Mouse (Mus musculus) E14TG2a.4 (cell line): Measurements from ENCODE around the gene Brip1.
A peak's percentile ranks its signal among the peaks of the same experiment; 100 is the strongest.
"Not testable (repeated sequence)": the region's sequence is repeated elsewhere in the genome, so short reads cannot be mapped to it uniquely, and the experiment has no call there.

Experiments used
- H3K27me3 ChIP-seq: 2 replicates; pipeline ENCODE4 v1.6.1; 2014; ENCODE audit warnings: low read length, control low read depth; ENCODE audit not compliant: insufficient read depth
- H3K36me3 ChIP-seq: 2 replicates; pipeline ENCODE4 v1.6.1; 2014; ENCODE audit warnings: low read length, control low read depth; ENCODE audit not compliant: insufficient read depth
- H3K4me1 ChIP-seq: replicated peaks from 2 replicates; pipeline ENCODE4 v1.6.1; 2014; ENCODE audit warnings: low read depth, low read length, control low read depth
- H3K4me3 ChIP-seq: replicated peaks from 2 replicates; pipeline ENCODE4 v1.5.1; 2014; ENCODE audit warnings: mild to moderate bottlenecking, low read length
- H3K9me3 ChIP-seq: 2 replicates; pipeline ENCODE4 v1.6.1; 2014; ENCODE audit warnings: low read length, control low read depth
- CTCF ChIP-seq: conservative IDR thresholded peaks from 2 replicates; pipeline ENCODE4 v1.5.1; 2014; ENCODE audit warnings: low read length
- NANOG ChIP-seq: IDR thresholded peaks from 2 replicates; pipeline ENCODE4 v1.6.1; 2014; ENCODE audit warnings: borderline replicate concordance, low read length, mixed read lengths
- POU5F1 ChIP-seq: IDR thresholded peaks from 2 replicates; pipeline ENCODE4 v1.6.1; 2014; ENCODE audit warnings: low read length, borderline replicate concordance

Brip1 gene

GRCm38 (mm10) chr11:86205031-86205430, 4.0 kb upstream of the Brip1 start:
- no peak overlapping the region for H3K4me3 ChIP-seq
- no peak for TF ChIP-seq NANOG
- no peak for TF ChIP-seq POU5F1
- TF ChIP-seq CTCF, result no peak

GRCm38 (mm10) chr11:86201901-86202675, 1.1 kb upstream of the Brip1 start:
- Histone ChIP-seq H3K36me3 (peaks cover 58% of the 10 kb centered on the region), H3K4me3 (peak overlapping the region; percentile 96), H3K27me3 (no peaks in the 10 kb centered on the region), H3K4me1 (peaks cover 14% of the 10 kb centered on the region), H3K9me3 (no peaks in the 10 kb centered on the region)
- TF ChIP-seq POU5F1, result no peak
- TF ChIP-seq CTCF, result no peak
- TF ChIP-seq NANOG, result no peak

More at GRCm38 (mm10) chr11:86205031-86205430, 4.0 kb upstream of the Brip1 start:
- H3K27me3 ChIP-seq, result no peaks in the 10 kb centered on the region
- H3K9me3 ChIP-seq, result no peaks in the 10 kb centered on the region
- H3K4me1 ChIP-seq, result peaks cover 28% of the 10 kb centered on the region
- peaks cover 72% of the 10 kb centered on the region for H3K36me3 ChIP-seq

- peaks cover 14% of the 10 kb centered on the region for H3K4me1 ChIP-seq
- no peak for TF ChIP-seq POU5F1
- no peak for TF ChIP-seq NANOG
- TF ChIP-seq CTCF, result no peak
- H3K9me3 ChIP-seq, result no peaks in the 10 kb centered on the region
- H3K4me3 ChIP-seq, result peak overlapping the region; percentile 96
- H3K36me3 ChIP-seq, result peaks cover 54% of the 10 kb centered on the region
- no peaks in the 10 kb centered on the region for H3K27me3 ChIP-seq
These were observed 452 bp downstream of the Brip1 start for GRCm38 (mm10) chr11:86200460-86201021.

- no peak for TF ChIP-seq NANOG
- TF ChIP-seq POU5F1, result no peak
- no peak for TF ChIP-seq CTCF
- no peaks in the 10 kb centered on the region for H3K27me3 ChIP-seq
- no peaks in the 10 kb centered on the region for H3K9me3 ChIP-seq
- peaks cover 14% of the 10 kb centered on the region for H3K4me1 ChIP-seq
- H3K36me3 ChIP-seq, result peaks cover 54% of the 10 kb centered on the region
- H3K4me3 ChIP-seq, result peak overlapping the region; percentile 96; the same call in 1 of the 2 replicates
These were observed 1.3 kb downstream of the Brip1 start for GRCm38 (mm10) chr11:86199733-86200132.

- not testable (repeated sequence) for H3K9me3 ChIP-seq, H3K36me3 ChIP-seq, H3K4me3 ChIP-seq, H3K4me1 ChIP-seq, H3K27me3 ChIP-seq
These were observed 15.8 kb downstream of the Brip1 start for GRCm38 (mm10) chr11:86185224-86185623.

GRCm38 (mm10) chr11:86175833-86176232, 25.2 kb downstream of the Brip1 start:
- H3K36me3 ChIP-seq, result peaks cover 8% of the 10 kb centered on the region; the same call in 1 of the 2 replicates
- H3K27me3 ChIP-seq, result no peaks in the 10 kb centered on the region
- H3K4me1 ChIP-seq, result no peaks in the 10 kb centered on the region
- H3K9me3 ChIP-seq, result no peaks in the 10 kb centered on the region
- no peak for TF ChIP-seq CTCF
- no peak for TF ChIP-seq POU5F1
- TF ChIP-seq NANOG, result no peak
- H3K4me3 ChIP-seq, result no peak overlapping the region

GRCm38 (mm10) chr11:86174173-86174572, 26.8 kb downstream of the Brip1 start:
- Histone ChIP-seq H3K9me3 (no peaks in the 10 kb centered on the region), H3K36me3 (peaks cover 13% of the 10 kb centered on the region; the same call in 1 of the 2 replicates)

GRCm38 (mm10) chr11:86170743-86171142, 30.2 kb downstream of the Brip1 start:
- Histone ChIP-seq H3K36me3 (peaks cover 13% of the 10 kb centered on the region; the same call in 1 of the 2 replicates), H3K4me3 (no peak overlapping the region), H3K9me3 (no peaks in the 10 kb centered on the region), H3K4me1 (no peaks in the 10 kb centered on the region), H3K27me3 (no peaks in the 10 kb centered on the region)
- TF ChIP-seq NANOG, result no peak
- no peak for TF ChIP-seq POU5F1
- TF ChIP-seq CTCF, result no peak

More at GRCm38 (mm10) chr11:86174173-86174572, 26.8 kb downstream of the Brip1 start:
- Histone ChIP-seq H3K4me1 (no peaks in the 10 kb centered on the region), H3K4me3 (no peak overlapping the region), H3K27me3 (no peaks in the 10 kb centered on the region)
- TF ChIP-seq CTCF (peak; percentile 25), NANOG (no peak)

- TF ChIP-seq CTCF (no peak), POU5F1 (no peak), NANOG (no peak)
- H3K4me3 ChIP-seq, result no peak overlapping the region
These were observed 40.7 kb downstream of the Brip1 start for GRCm38 (mm10) chr11:86160251-86160650.

GRCm38 (mm10) chr11:86158950-86159349, 42.0 kb downstream of the Brip1 start:
- no peaks in the 10 kb centered on the region for H3K27me3 ChIP-seq
- no peak overlapping the region for H3K4me3 ChIP-seq
- no peaks in the 10 kb centered on the region for H3K4me1 ChIP-seq
- peaks cover 5% of the 10 kb centered on the region; the same call in 1 of the 2 replicates for H3K36me3 ChIP-seq
- no peak for TF ChIP-seq NANOG
- no peak for TF ChIP-seq CTCF
- no peak for TF ChIP-seq POU5F1
- no peaks in the 10 kb centered on the region for H3K9me3 ChIP-seq

More at GRCm38 (mm10) chr11:86160251-86160650, 40.7 kb downstream of the Brip1 start:
- H3K27me3 ChIP-seq, result no peaks in the 10 kb centered on the region
- no peaks in the 10 kb centered on the region for H3K4me1 ChIP-seq
- H3K9me3 ChIP-seq, result no peaks in the 10 kb centered on the region
- H3K36me3 ChIP-seq, result peaks cover 5% of the 10 kb centered on the region; the same call in 1 of the 2 replicates
